Mouse (Mus musculus) forebrain, embryonic 14.5 days (tissue): ENCODE measurements around the gene Rin2. TPM values are rescaled to one million over a fixed set of nuclear protein-coding genes. Genes with fewer than 3 reads are reported as not detected.
"Not testable (repeated sequence)": the region's sequence is repeated elsewhere in the genome, so short reads cannot be mapped to it uniquely, and the experiment has no call there.

Experiments
- ATAC-seq: fragments of 200-750 bp; cut with Nextera tagmentation; 2 replicates; pipeline ENCODE4 v1.8.0; 2017; ENCODE audit warnings: mild to moderate bottlenecking, moderate library complexity
- DNase-seq: peaks from one replicate; pipeline ENCODE4 v3.0.0-alpha.2; 2015; ENCODE audit warnings: low spot score
- H3K27ac ChIP-seq: fragments of 300-500 bp; sonication (generic); 2 replicates; pipeline ENCODE4 v1.5.1; 2014; ENCODE audit warnings: low read depth, mild to moderate bottlenecking, control low read depth, low read length, moderate library complexity
- H3K27me3 ChIP-seq: fragments of 300-500 bp; sonication (generic); replicated peaks from 2 replicates; pipeline ENCODE4 v1.6.1; 2014; ENCODE audit warnings: low read length, control low read depth, mixed read lengths; ENCODE audit not compliant: control insufficient read depth, insufficient read depth
- H3K36me3 ChIP-seq: fragments of 300-500 bp; sonication (generic); 2 replicates; pipeline ENCODE4 v1.6.1; 2014; ENCODE audit warnings: low read length, control low read depth; ENCODE audit not compliant: control insufficient read depth, insufficient read depth
- H3K4me1 ChIP-seq: fragments of 300-500 bp; sonication (generic); 2 replicates; pipeline ENCODE4 v1.6.1; 2014; ENCODE audit warnings: antibody characterized with exemption, low read length, control low read depth; ENCODE audit not compliant: control insufficient read depth, insufficient read depth
- H3K4me2 ChIP-seq: fragments of 300-500 bp; sonication (generic); 2 replicates; pipeline ENCODE4 v1.6.1; 2014; ENCODE audit warnings: mild to moderate bottlenecking, control low read depth, low read length
- H3K4me3 ChIP-seq: fragments of 300-500 bp; sonication (generic); 2 replicates; pipeline ENCODE4 v1.5.1; 2014; ENCODE audit warnings: low read depth, low read length, control low read depth
- H3K9ac ChIP-seq: fragments of 300-500 bp; sonication (generic); 2 replicates; pipeline ENCODE4 v1.6.1; 2014; ENCODE audit warnings: mild to moderate bottlenecking, low read length, control low read depth, moderate library complexity
- H3K9me3 ChIP-seq: fragments of 300-500 bp; sonication (generic); replicated peaks from 2 replicates; pipeline ENCODE4 v1.6.1; 2016; ENCODE audit warnings: low read length, control low read depth, mixed read lengths; ENCODE audit not compliant: control insufficient read depth
- WGBS: fragments of 180-500 bp; shearing (Covaris S2); extraction: QIAGEN DNeasy Blood & Tissue Kit; methylation state at CpG from one replicate; pipeline ENCODE4 v1.1.7; 2014; 5-methylcytosine and 5-hydroxymethylcytosine counted together
- polyA plus RNA-seq: library from polyadenylated mRNA; unstranded; fragments of >200 nt; fragmentation: Nextera tagmentation; extraction: Ambion mirVana; gene quantifications from 2 replicates; pipeline ENCODE4 v1.2.1, GENCODE M21; 2014

The Rin2 gene
- polyA plus RNA-seq, 1 experiment from 2014 or later, result 9.0 TPM

GRCm38 (mm10) chr2:145717539-145717938 lies 42.5 kb downstream of the Rin2 start:
- Histone ChIP-seq H3K36me3 (no peaks in the 10 kb centered on the region), H3K27ac (no peak overlapping the region), H3K27me3 (no peaks in the 10 kb centered on the region), H3K4me1 (no peaks in the 10 kb centered on the region), H3K9me3 (no peaks in the 10 kb centered on the region), H3K4me3 (no peak overlapping the region), H3K4me2 (no peak overlapping the region), H3K9ac (no peak overlapping the region)
- ATAC-seq, result no peak
- 91% methylated on average over 1 of the region's 1 CpGs for WGBS
- DNase-seq, result peak; percentile 32

DNA sequence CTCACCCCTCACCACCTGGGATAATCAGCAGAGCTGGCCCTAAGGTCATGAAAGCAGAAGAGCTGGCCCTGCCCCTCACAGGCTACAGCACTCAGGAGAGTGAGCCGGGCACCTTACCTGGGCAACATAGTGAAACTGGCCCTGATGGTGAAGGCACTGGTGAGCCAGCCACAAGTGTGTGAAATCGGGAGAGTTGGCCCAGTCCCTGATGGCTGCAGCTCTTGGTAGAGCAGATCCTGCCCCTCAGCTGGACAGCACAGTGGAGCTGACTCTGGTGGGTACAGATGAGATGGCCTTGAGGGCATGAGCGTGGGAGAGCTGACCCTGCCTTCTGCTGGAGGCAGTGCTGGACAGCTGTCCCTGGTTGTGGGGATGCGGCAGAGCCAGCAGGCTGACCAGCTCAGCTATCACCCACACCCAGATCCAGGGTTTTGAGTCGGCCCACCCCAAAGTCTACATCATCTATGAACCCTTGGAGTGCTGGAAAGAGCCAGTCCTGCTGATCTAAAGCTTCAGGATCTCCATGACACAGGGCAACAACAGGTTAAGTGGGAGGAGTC lies 43.7 kb downstream of the Rin2 start:
- H3K9me3 ChIP-seq, result no peaks in the 10 kb centered on the region
- H3K36me3 ChIP-seq, result no peaks in the 10 kb centered on the region
- no peak overlapping the region for H3K4me2 ChIP-seq
- no peak overlapping the region for H3K4me3 ChIP-seq
- no peak overlapping the region for H3K27ac ChIP-seq
- WGBS, result 90% methylated on average over 5 of the region's 5 CpGs
- H3K27me3 ChIP-seq, result no peaks in the 10 kb centered on the region
- no peak for DNase-seq
- ATAC-seq, result no peak
- H3K4me1 ChIP-seq, result no peaks in the 10 kb centered on the region
- no peak overlapping the region for H3K9ac ChIP-seq

DNA sequence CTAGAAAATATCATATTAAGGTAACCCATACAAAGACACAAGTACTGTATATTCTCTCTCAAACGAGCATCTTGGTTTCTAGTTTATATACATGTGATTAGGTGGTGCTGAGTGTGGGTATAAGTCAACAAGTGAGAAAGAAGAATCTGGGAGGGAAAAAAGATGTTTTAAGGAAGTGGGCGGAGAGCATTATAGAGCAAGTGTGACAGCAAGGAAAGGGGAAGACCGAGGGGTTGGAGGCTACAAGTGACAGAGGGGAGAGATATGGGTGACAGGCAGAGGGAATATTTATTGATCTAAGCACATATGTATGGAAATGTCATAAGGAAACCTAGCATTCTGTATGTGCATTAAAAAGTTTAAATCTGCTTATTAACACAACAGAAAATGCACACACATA lies 45.1 kb downstream of the Rin2 start:
- ATAC-seq, result no peak

DNA sequence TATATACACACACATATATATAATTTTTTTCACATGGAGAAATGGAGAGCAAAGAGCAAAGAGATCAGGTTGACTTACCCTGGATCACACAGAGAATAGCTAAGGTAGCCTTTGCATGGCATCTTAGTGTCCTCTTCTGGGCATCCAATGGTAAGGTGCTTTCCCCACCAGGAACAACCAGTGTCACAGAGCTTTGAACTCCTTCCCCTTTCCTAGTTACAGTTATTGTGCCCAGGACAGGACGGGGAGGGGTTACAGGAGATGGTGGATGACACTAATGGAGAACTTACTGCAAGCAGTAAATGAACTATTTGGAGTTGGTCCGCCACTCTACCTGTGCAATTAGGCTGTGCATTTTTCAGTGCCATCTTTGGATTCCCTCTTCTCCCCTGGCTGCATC lies 45.7 kb downstream of the Rin2 start:
- DNase-seq (no peak), ATAC-seq (no peak)
- no peaks in the 10 kb centered on the region for H3K27me3 ChIP-seq
- no peak overlapping the region for H3K4me3 ChIP-seq
- H3K9me3 ChIP-seq, result no peaks in the 10 kb centered on the region
- H3K27ac ChIP-seq, result no peak overlapping the region
- no peak overlapping the region for H3K4me2 ChIP-seq
- H3K4me1 ChIP-seq, result no peaks in the 10 kb centered on the region
- H3K36me3 ChIP-seq, result no peaks in the 10 kb centered on the region
- no peak overlapping the region for H3K9ac ChIP-seq
- WGBS, result 87% methylated on average over 2 of the region's 2 CpGs

More for the DNA sequence above, 45.1 kb downstream of the Rin2 start:
- Histone ChIP-seq H3K9me3 (no peaks in the 10 kb centered on the region), H3K27me3 (no peaks in the 10 kb centered on the region), H3K4me1 (no peaks in the 10 kb centered on the region), H3K36me3 (no peaks in the 10 kb centered on the region), H3K4me2 (no peak overlapping the region), H3K27ac (no peak overlapping the region), H3K9ac (no peak overlapping the region), H3K4me3 (no peak overlapping the region)
- WGBS, result 80% methylated on average over 3 of the region's 3 CpGs
- no peak for DNase-seq

- not testable (repeated sequence) for H3K4me3 ChIP-seq, H3K27ac ChIP-seq, H3K36me3 ChIP-seq, H3K9me3 ChIP-seq, H3K4me1 ChIP-seq, H3K4me2 ChIP-seq, ATAC-seq, H3K27me3 ChIP-seq, DNase-seq, H3K9ac ChIP-seq
- WGBS, result 88% methylated on average over 2 of the region's 2 CpGs
These were observed 47.3 kb downstream of the Rin2 start for GRCm38 (mm10) chr2:145722304-145722703.

- Histone ChIP-seq H3K4me3 (no peak overlapping the region), H3K9me3 (no peaks in the 10 kb centered on the region), H3K9ac (no peak overlapping the region), H3K4me1 (no peaks in the 10 kb centered on the region), H3K27me3 (no peaks in the 10 kb centered on the region), H3K4me2 (no peak overlapping the region), H3K36me3 (no peaks in the 10 kb centered on the region), H3K27ac (no peak overlapping the region)
- ATAC-seq (peak; percentile 60; the same call in 1 of the 2 replicates), DNase-seq (peak; percentile 75)
- WGBS, result 76% methylated on average over 1 of the region's 1 CpGs
These were observed 49.3 kb downstream of the Rin2 start for GRCm38 (mm10) chr2:145724288-145724687.

DNA sequence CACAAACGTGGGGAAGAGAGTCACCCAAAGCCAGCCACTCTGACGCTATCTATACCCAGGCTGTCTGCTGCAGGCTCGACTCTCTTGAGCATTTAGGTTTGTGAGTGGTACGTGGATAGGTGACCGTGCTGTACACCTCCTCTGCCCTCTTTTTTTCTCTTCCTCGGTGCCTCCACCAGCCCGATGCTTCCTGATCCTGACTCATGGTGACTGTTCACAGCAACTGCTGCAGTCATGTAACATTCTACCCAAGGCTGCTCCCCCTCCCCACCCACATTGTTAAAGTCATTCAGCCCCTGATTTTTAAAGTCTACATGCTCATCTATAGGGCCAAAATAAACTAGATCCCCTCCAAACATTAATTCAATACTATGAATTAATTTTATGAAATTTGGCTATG lies 54.4 kb downstream of the Rin2 start:
- Histone ChIP-seq H3K36me3 (no peaks in the 10 kb centered on the region), H3K27ac (no peak overlapping the region), H3K4me3 (no peak overlapping the region), H3K9ac (no peak overlapping the region), H3K4me2 (no peak overlapping the region), H3K4me1 (no peaks in the 10 kb centered on the region), H3K27me3 (no peaks in the 10 kb centered on the region), H3K9me3 (no peaks in the 10 kb centered on the region)
- ATAC-seq, result no peak
- WGBS, result 87% methylated on average over 7 of the region's 7 CpGs
- no peak for DNase-seq

DNA sequence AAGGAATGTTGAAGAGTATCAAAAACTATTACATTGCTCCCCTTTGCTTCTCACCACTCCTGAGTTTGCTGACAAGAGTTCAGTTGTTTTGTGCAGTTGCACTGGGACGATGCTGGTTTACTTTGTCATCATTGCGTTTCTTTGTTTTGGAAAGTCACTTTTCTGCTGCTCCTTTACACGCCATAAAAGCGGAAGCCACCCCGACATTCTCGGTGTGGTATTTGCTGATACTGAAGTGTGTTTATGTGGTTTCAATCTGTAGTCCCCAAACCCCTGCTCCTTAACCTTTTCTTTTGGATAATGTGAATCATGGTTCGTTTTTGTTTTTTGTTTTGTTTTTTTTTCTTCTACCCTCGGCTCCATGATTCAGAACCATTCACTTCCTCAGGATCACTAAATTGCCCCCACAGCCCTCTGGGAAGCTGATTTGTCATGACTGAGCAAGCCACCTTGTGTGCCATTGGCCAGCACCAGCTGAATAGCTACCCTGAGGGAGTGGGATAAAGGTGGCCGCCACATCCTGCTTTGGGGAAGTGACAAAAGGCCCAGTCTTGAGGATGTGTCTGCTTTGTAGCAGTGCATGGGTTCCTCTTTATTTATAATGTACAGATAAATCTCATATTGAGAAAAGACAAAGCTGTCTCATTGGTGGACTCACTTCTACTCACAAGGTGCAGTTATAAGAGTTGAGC lies 55.3 kb downstream of the Rin2 start:
- H3K36me3 ChIP-seq, result no peaks in the 10 kb centered on the region
- H3K4me2 ChIP-seq, result no peak overlapping the region
- no peak overlapping the region for H3K4me3 ChIP-seq
- no peaks in the 10 kb centered on the region for H3K4me1 ChIP-seq
- H3K9ac ChIP-seq, result no peak overlapping the region
- no peaks in the 10 kb centered on the region for H3K27me3 ChIP-seq
- WGBS, result 78% methylated on average over 9 of the region's 9 CpGs
- no peaks in the 10 kb centered on the region for H3K9me3 ChIP-seq
- no peak for DNase-seq
- ATAC-seq, result no peak
- no peak overlapping the region for H3K27ac ChIP-seq

DNA sequence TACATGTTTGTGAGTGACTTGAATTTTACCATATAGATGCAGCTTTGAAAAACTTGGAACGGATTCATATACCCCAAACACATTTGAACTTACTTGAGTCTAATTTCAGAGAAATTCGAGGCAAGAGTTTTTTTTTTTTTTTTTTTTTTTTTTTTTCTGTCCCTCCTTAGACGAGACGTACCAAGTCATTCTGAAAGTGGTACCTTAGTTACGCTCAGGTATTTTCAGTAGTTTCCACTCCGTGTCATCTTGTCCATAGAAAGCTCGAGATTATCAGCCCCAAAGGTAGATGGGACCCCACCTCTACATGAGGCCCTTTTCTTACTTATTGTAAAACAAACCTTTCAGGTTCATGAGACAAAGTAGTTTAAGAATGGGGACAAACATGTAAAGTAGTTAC lies 55.9 kb downstream of the Rin2 start:
- no peak for DNase-seq
- Histone ChIP-seq H3K27ac (no peak overlapping the region), H3K4me1 (no peaks in the 10 kb centered on the region), H3K4me2 (no peak overlapping the region), H3K4me3 (no peak overlapping the region), H3K36me3 (no peaks in the 10 kb centered on the region), H3K9me3 (no peaks in the 10 kb centered on the region), H3K9ac (no peak overlapping the region), H3K27me3 (no peaks in the 10 kb centered on the region)
- 89% methylated on average over 7 of the region's 7 CpGs for WGBS
- ATAC-seq, result no peak
